Mouse (Mus musculus) ES-Bruce4 (cell line): ENCODE measurements around the gene Gm17349. TPM values are rescaled to one million over a fixed set of nuclear protein-coding genes. Genes with fewer than 3 reads are reported as not detected.
A peak's percentile ranks its signal among the peaks of the same experiment; 100 is the strongest.
"Not testable (repeated sequence)": the region's sequence is repeated elsewhere in the genome, so short reads cannot be mapped to it uniquely, and the experiment has no call there.

Experiments
- H3K27ac ChIP-seq: 2 replicates; pipeline ENCODE4 v1.5.1; 2012; ENCODE audit warnings: low read length, inconsistent platforms; ENCODE audit not compliant: insufficient read depth
- H3K27me3 ChIP-seq: 2 replicates; pipeline ENCODE4 v1.6.1; 2012; ENCODE audit warnings: mild to moderate bottlenecking, low read length, inconsistent platforms; ENCODE audit not compliant: control insufficient read depth, poor library complexity, insufficient read depth, severe bottlenecking
- H3K36me3 ChIP-seq: 2 replicates; pipeline ENCODE4 v1.6.1; 2012; ENCODE audit warnings: inconsistent platforms, mild to moderate bottlenecking, low read length, moderate library complexity; ENCODE audit not compliant: control insufficient read depth, poor library complexity, insufficient read depth, severe bottlenecking
- H3K4me1 ChIP-seq: one replicate; pipeline ENCODE4 v1.8.1; 2011; ENCODE audit warnings: low read length; ENCODE audit not compliant: control insufficient read depth, insufficient read depth
- H3K4me3 ChIP-seq: 2 replicates; pipeline ENCODE4 v1.5.1; 2011; ENCODE audit warnings: low read depth, mild to moderate bottlenecking, low read length
- H3K9ac ChIP-seq: 2 replicates; pipeline ENCODE4 v1.6.1; 2012; ENCODE audit warnings: low read depth, mild to moderate bottlenecking, inconsistent platforms; ENCODE audit not compliant: poor library complexity, severe bottlenecking
- H3K9me3 ChIP-seq: replicated peaks from 2 replicates; pipeline ENCODE4 v1.6.1; 2012; ENCODE audit warnings: mild to moderate bottlenecking, low read length, inconsistent platforms; ENCODE audit not compliant: control insufficient read depth, poor library complexity, insufficient read depth, severe bottlenecking
- CTCF ChIP-seq: IDR thresholded peaks from one replicate; pipeline ENCODE4 v1.8.1; 2011; ENCODE audit warnings: low read depth, low read length
- EP300 ChIP-seq: IDR thresholded peaks from 2 replicates; pipeline ENCODE4 v1.6.1; 2011; ENCODE audit warnings: low read depth, low read length; ENCODE audit not compliant: insufficient read depth
- POLR2A ChIP-seq: IDR thresholded peaks from one replicate; pipeline ENCODE4 v1.8.1; 2011; ENCODE audit warnings: low read length; ENCODE audit not compliant: insufficient read depth
- polyA plus RNA-seq: library from polyadenylated mRNA; stranded (reverse); fragments of >200 nt; gene quantifications from 2 replicates; pipeline ENCODE4 v1.2.4, GENCODE M21; 2011; ENCODE audit warnings: low read depth; ENCODE audit not compliant: missing spikeins, insufficient read depth, insufficient read length

The Gm17349 gene
- polyA plus RNA-seq, 1 experiment: not detected

DNA sequence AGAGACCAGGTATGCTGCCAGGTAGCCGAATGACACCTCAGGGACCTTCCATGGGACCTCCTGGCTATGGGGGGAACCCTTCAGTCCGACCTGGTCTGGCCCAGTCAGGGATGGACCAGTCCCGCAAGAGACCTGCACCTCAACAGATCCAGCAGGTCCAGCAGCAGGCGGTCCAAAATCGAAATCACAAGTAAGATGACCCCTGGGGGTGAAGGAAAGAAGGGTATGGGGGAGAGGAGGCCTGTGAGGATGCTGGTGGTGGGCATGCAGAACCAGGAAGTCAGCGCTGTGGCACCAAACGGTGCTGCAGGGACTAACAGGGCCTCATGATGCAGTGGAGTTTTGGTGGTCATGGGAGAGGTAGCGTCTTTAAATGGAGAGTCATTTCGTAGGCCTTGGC is 2.2 kb downstream of the Gm17349 start:
- H3K9ac ChIP-seq: peak overlapping the region; percentile 93
- H3K9me3 ChIP-seq: no peaks in the 10 kb centered on the region
- peaks cover 10% of the 10 kb centered on the region for H3K4me1 ChIP-seq
- no peak for TF ChIP-seq EP300
- TF ChIP-seq POLR2A: no peak
- no peak for TF ChIP-seq CTCF
- H3K4me3 ChIP-seq: peak overlapping the region; percentile 13
- peaks cover 12% of the 10 kb centered on the region for H3K36me3 ChIP-seq
- peak overlapping the region; percentile 77 for H3K27ac ChIP-seq
- no peaks in the 10 kb centered on the region for H3K27me3 ChIP-seq

DNA sequence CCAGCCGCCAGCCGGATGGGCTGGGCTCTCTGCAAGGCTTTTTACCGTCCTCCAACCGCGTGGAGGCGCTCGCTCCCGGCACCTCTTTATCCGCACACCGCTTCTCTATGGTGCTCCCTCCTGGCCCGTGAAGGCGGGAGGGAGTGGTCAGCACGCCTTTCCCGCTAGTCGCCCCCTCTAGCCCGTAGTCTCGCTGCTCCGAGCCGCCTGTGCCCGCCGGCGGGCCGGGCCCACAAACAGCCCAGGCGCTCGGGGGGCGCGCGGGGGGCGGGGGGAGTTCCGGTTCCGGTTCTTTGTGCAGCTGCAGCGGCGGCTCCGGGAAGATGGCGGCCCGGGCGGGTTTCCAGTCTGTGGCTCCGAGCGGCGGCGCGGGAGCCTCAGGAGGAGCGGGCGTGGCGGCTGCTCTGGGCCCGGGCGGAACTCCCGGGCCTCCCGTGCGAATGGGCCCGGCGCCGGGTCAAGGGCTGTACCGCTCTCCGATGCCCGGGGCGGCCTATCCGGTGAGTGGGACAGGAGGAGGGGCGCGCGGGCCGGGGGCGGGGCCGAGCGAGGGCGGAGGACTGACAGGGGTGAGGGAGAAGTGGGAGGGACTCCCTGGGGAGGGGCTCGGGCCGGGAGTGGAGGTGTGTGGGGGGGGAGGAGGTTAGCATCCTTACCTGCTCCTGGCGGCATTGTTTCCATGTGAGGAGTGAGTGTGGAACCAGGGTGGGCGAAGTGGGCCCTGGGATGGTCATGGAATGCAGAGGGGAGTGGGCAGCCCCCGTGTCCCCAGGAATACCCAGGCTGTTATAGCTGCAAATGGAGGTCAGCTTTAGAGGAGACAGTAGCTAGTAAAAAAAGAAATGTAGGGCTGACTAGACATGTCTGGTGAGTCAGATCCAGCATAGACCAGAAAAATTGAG is 3.0 kb downstream of the Gm17349 start, which contains the start of gene Smarcd1:
Smarcd1 (plus strand) TSS at position 131 of the 902 bp plus-strand sequence.
- peaks cover 10% of the 10 kb centered on the region for H3K4me1 ChIP-seq
- peak within 1 kb of the TSS; percentile 96 for H3K4me3 ChIP-seq
- H3K9ac ChIP-seq: peak within 1 kb of the TSS; percentile 93
- peaks cover 8% of the 10 kb centered on the region for H3K36me3 ChIP-seq
- H3K27ac ChIP-seq: peak within 1 kb of the TSS; percentile 77
- H3K9me3 ChIP-seq: no peaks in the 10 kb centered on the region
- TF ChIP-seq EP300 (peak; percentile 57; the same call in 1 of the 2 replicates), CTCF (peak; percentile 69), POLR2A (no peak)
- no peaks in the 10 kb centered on the region for H3K27me3 ChIP-seq

DNA sequence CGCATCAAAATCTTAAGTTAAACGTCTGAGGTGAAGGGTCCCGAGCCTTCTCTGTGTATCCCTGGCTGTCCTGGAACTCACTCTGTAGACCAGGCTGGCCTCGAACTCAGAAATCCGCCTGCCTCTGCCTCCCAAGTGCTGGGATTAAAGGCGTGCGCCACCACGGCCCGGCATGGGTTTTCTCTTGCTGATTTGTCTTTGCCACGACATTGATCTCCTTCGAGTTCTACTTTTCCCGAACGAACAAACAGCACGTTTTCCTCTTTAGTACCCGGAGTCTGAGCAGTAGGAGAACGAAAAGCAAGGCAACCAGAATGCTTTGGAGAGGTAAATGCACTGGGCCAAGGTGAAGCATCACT is 3.7 kb downstream of the Gm17349 start:
- H3K4me3 ChIP-seq: peak overlapping the region; percentile 84
- H3K27ac ChIP-seq: peak overlapping the region; percentile 68
- peaks cover 10% of the 10 kb centered on the region for H3K4me1 ChIP-seq
- H3K27me3 ChIP-seq, H3K9me3 ChIP-seq, H3K36me3 ChIP-seq: not testable (repeated sequence)
- peak overlapping the region; percentile 93 for H3K9ac ChIP-seq

DNA sequence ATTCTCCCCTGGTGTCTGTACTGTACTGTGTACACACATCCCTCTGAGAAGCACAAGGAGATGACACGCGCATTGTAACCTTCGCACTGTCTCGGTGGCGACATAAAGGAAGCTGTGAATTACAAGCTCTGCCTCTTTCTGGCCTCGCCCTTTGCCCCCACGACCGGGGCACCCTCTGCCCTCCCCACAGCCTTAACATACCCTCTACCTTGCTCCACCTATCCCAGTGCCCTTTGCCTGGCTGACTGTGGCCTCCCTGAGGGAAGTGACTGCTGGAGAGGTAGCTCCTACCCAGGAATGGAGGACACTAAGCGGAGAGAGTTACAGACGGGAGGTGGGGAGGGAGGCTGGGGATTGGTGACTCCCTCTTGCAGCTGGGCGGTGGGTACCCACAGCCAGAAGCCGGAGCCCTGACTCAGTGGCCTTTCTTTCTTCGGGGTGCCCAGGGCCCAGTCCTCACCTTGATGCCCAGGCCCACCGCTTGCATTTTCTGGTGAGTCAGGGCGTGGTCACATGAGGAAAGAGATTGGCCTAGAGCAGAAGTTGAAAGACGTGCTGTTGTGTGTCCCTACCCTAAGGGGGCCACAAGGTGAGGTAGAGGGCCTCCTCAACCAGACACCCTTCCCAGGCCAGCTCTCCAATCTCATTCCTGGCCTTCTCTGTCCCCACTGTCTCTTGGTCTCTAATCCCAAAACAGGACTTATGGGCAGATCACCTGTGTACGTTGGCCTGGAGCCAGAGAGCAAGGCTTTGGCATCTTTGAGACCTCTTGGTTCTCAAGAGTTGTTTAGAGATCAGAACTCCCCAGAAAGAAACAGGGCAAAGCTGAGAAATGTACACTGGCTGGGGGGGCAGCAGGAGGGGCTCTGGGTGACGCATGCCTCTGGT is 4.8 kb downstream of the Gm17349 start:
- Histone ChIP-seq H3K4me1 (peaks cover 10% of the 10 kb centered on the region), H3K4me3 (no peak overlapping the region), H3K9me3 (no peaks in the 10 kb centered on the region), H3K9ac (peak overlapping the region; percentile 93; the same call in 1 of the 2 replicates), H3K27me3 (no peaks in the 10 kb centered on the region), H3K36me3 (no peaks in the 10 kb centered on the region), H3K27ac (0 out of 2 replicates have a peak overlapping the region, but pooled peaks have one; percentile 1)
- no peak for TF ChIP-seq POLR2A
- no peak for TF ChIP-seq EP300
- no peak for TF ChIP-seq CTCF

DNA sequence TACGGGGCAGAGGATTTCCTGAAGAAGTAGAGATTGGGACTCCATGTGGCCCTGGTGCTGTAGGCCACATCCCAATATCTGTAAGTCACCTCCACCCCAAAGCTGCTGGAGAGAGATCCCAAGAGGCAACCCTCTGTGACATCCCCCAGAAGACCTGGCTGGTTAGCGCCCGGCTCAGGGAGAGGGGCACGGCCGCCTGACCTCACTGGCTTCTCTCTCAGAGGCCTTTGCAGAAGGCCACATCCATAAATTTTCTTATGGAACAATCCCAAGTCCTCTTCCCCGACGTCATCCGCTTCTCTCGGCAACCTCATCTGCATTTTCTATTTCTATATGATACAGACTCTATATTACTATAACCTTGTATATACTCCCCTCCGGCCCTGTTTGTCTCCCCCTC is 5.6 kb downstream of the Gm17349 start:
- Histone ChIP-seq H3K4me1 (peaks cover 10% of the 10 kb centered on the region), H3K9me3 (no peaks in the 10 kb centered on the region), H3K36me3 (no peaks in the 10 kb centered on the region), H3K27me3 (no peaks in the 10 kb centered on the region), H3K9ac (no peak overlapping the region; the same call in 1 of the 2 replicates), H3K4me3 (no peak overlapping the region), H3K27ac (no peak overlapping the region)
- no peak for TF ChIP-seq CTCF
- no peak for TF ChIP-seq EP300
- no peak for TF ChIP-seq POLR2A
